Mouse (Mus musculus): ENCODE measurements around the gene Fbxl4. TPM values are rescaled to one million over a fixed set of nuclear protein-coding genes. Genes with fewer than 3 reads are reported as not detected.

Gene Fbxl4
- polyA plus RNA-seq, 1 experiment from 2014 or later, result 18.7 TPM

DNA sequence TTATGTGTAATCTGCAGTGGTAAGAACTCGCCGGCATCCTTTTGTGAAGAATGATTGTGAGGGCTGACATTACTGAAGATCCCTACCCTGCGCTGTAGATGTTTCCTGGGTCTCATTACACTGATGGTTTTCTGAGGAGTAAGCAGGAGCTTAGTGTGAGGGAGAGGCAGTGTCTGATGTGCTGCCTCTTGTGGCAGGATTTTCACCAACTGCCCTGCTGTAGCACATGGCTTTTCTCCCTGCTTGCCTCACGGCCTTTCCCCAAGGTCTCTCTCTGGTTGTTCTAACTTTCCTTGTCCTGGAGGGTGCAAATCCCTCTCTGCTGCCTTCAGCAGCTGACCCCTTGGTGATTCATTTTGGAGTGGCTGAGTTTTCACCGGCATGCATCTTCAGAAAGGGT is 10.0 kb downstream of the Fbxl4 start:
- H3K4me1 ChIP-seq (replicated peaks; ENCODE audit: insufficient read depth, low read length), result no peaks in the 10 kb centered on the region
- ATAC-seq (replicated peaks; ENCODE audit: low FRiP score, low read depth) (0 out of 2 replicates have a peak, but pooled peaks have one; percentile 36), DNase-seq (ENCODE audit: low spot score) (peak; percentile 48)
- H3K4me2 ChIP-seq (ENCODE audit: low read length), result no peak overlapping the region
- H3K36me3 ChIP-seq (ENCODE audit: insufficient read depth, low read length), result no peaks in the 10 kb centered on the region
- H3K9me3 ChIP-seq (replicated peaks; ENCODE audit: low read length), result no peaks in the 10 kb centered on the region
- H3K27me3 ChIP-seq (ENCODE audit: insufficient read depth, low read length), result no peaks in the 10 kb centered on the region
- WGBS, result 56% methylated on average over 5 of the region's 5 CpGs
- no peak overlapping the region for H3K4me3 ChIP-seq (replicated peaks; ENCODE audit: low read depth, low read length)
- H3K27ac ChIP-seq, result no peak overlapping the region
- H3K9ac ChIP-seq (ENCODE audit: low read depth, low read length), result no peak overlapping the region
- TF ChIP-seq CTCF (IDR thresholded peaks at IDR 0.05; ENCODE audit: low read depth), result peak; percentile 57; the same call in 1 of the 2 replicates

DNA sequence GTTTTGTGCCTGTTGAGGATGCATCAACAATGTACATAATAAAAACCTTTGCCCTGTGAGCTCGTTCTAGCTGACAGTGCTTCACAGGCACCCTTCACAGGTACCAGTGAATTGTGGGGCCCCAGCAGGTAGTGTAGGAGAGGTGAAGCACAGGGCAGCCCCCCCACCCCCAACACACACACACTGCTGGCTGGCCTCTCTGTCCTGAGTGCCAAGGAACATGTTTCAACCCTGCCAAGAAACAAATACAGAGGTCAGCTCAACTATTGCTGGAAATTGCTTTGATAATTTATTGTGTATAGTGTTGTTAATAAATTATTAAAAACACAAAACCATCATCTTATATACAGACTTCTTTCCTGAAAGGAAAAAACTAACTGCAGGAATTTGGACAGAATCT is 21.2 kb downstream of the Fbxl4 start:
- Histone ChIP-seq H3K9me3 (replicated peaks; ENCODE audit: low read length) (no peaks in the 10 kb centered on the region), H3K36me3 (ENCODE audit: insufficient read depth, low read length) (no peaks in the 10 kb centered on the region), H3K9ac (ENCODE audit: low read depth, low read length) (no peak overlapping the region), H3K4me2 (ENCODE audit: low read length) (no peak overlapping the region), H3K27me3 (ENCODE audit: insufficient read depth, low read length) (no peaks in the 10 kb centered on the region), H3K27ac (no peak overlapping the region), H3K4me3 (replicated peaks; ENCODE audit: low read depth, low read length) (no peak overlapping the region), H3K4me1 (replicated peaks; ENCODE audit: insufficient read depth, low read length) (no peaks in the 10 kb centered on the region)
- DNase-seq (ENCODE audit: low spot score) (no peak), ATAC-seq (replicated peaks; ENCODE audit: low FRiP score, low read depth) (no peak)
- WGBS, result 40% methylated on average over 1 of the region's 1 CpGs
- TF ChIP-seq CTCF (IDR thresholded peaks at IDR 0.05; ENCODE audit: low read depth), result no peak

DNA sequence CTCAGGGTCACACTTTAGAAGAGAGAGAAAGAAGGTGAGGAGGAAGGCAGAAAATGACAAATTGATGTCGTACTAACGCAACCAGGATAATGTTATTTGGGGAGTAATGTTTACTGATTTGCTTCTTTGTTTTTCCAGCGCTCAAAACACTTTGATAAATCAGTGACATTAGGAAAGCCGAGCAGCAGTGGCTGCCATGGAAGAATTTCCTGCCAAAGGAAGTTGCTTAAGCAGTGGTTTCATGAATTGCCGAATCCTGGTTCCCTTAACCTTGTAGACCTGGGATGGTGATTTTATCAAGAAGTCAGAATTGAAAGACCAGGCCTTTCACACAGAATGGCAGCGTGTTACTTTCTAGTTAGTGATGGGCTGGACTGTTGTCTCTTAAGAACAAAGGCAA is 23.3 kb downstream of the Fbxl4 start:
- Histone ChIP-seq H3K36me3 (ENCODE audit: insufficient read depth, low read length) (no peaks in the 10 kb centered on the region), H3K4me1 (replicated peaks; ENCODE audit: insufficient read depth, low read length) (no peaks in the 10 kb centered on the region), H3K9me3 (replicated peaks; ENCODE audit: low read length) (no peaks in the 10 kb centered on the region), H3K27ac (no peak overlapping the region), H3K9ac (ENCODE audit: low read depth, low read length) (no peak overlapping the region), H3K4me2 (ENCODE audit: low read length) (no peak overlapping the region), H3K27me3 (ENCODE audit: insufficient read depth, low read length) (no peaks in the 10 kb centered on the region), H3K4me3 (replicated peaks; ENCODE audit: low read depth, low read length) (no peak overlapping the region)
- ATAC-seq (replicated peaks; ENCODE audit: low FRiP score, low read depth), result no peak
- 36% methylated on average over 6 of the region's 6 CpGs for WGBS
- DNase-seq (ENCODE audit: low spot score), result peak; percentile 26
- no peak for TF ChIP-seq CTCF (IDR thresholded peaks at IDR 0.05; ENCODE audit: low read depth)

DNA sequence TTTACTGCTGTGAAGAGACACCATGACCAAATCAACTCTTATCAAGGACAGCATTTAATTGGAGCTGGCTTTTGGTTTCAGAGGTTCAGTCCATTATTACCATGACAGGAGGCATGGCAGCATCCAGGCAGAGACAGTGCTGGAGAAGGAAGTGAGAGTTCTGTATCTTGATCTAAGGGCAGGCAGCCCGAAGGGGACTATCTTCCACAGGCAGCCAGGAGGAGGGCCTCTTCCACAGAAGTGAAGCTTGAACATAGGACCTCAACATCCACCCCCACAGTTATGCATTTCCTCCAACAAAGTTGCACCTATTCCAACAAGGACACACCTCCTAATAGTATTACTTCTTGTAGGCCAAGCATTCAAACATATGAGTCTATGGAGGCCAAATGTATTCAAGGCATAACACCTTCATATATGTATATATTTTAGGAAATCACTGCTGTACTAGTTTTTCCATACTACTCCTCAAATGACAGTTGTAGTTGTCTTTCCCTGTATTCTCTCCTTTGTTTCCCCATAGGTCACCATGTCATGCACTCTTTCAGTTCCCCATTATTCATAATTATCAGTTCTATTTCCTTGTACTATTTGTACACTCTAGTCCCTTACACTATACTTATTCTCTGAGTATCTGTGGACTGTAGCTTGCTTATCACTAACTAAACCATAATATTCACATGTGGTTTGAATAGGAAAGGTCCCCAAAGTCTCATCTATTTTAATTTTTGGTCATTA is 26.4 kb downstream of the Fbxl4 start:
- ATAC-seq (replicated peaks; ENCODE audit: low FRiP score, low read depth) (no peak), DNase-seq (ENCODE audit: low spot score) (no peak)
- no peaks in the 10 kb centered on the region for H3K36me3 ChIP-seq (ENCODE audit: insufficient read depth, low read length)
- H3K9me3 ChIP-seq (replicated peaks; ENCODE audit: low read length), result no peaks in the 10 kb centered on the region
- H3K9ac ChIP-seq (ENCODE audit: low read depth, low read length), result no peak overlapping the region
- no peaks in the 10 kb centered on the region for H3K4me1 ChIP-seq (replicated peaks; ENCODE audit: insufficient read depth, low read length)
- H3K4me2 ChIP-seq (ENCODE audit: low read length), result no peak overlapping the region
- TF ChIP-seq CTCF (IDR thresholded peaks at IDR 0.05; ENCODE audit: low read depth), result no peak
- H3K27ac ChIP-seq, result no peak overlapping the region
- H3K27me3 ChIP-seq (ENCODE audit: insufficient read depth, low read length), result no peaks in the 10 kb centered on the region
- H3K4me3 ChIP-seq (replicated peaks; ENCODE audit: low read depth, low read length), result no peak overlapping the region
- 100% methylated on average over 1 of the region's 1 CpGs for WGBS

DNA sequence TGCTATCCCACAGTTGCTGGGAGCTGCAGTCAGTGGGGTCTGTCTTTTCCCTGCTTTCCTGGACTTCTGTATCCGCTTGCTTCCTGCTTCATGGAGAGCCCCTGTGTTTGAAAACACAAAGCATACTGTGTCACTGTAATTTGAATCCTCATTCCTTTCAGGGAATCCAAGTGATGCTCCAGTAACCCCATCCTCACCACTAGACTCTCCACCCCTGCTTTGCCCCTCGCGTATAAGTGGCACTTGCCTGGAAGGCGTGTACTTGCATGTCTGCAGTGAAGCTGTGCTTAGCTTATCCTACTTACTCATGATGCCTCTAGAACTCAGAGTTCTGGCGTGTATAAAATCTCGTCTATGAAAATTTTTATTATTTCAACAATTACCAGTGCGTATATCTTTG is 32.7 kb downstream of the Fbxl4 start:
- Histone ChIP-seq H3K4me3 (replicated peaks; ENCODE audit: low read depth, low read length) (no peak overlapping the region), H3K9me3 (replicated peaks; ENCODE audit: low read length) (no peaks in the 10 kb centered on the region), H3K4me2 (ENCODE audit: low read length) (no peak overlapping the region), H3K36me3 (ENCODE audit: insufficient read depth, low read length) (no peaks in the 10 kb centered on the region), H3K27me3 (ENCODE audit: insufficient read depth, low read length) (no peaks in the 10 kb centered on the region), H3K4me1 (replicated peaks; ENCODE audit: insufficient read depth, low read length) (no peaks in the 10 kb centered on the region), H3K9ac (ENCODE audit: low read depth, low read length) (no peak overlapping the region), H3K27ac (no peak overlapping the region)
- peak; percentile 70 for DNase-seq (ENCODE audit: low spot score)
- peak; percentile 66; the same call in 1 of the 2 replicates for ATAC-seq (replicated peaks; ENCODE audit: low FRiP score, low read depth)
- no peak for TF ChIP-seq CTCF (IDR thresholded peaks at IDR 0.05; ENCODE audit: low read depth)
- 49% methylated on average over 7 of the region's 7 CpGs for WGBS

DNA sequence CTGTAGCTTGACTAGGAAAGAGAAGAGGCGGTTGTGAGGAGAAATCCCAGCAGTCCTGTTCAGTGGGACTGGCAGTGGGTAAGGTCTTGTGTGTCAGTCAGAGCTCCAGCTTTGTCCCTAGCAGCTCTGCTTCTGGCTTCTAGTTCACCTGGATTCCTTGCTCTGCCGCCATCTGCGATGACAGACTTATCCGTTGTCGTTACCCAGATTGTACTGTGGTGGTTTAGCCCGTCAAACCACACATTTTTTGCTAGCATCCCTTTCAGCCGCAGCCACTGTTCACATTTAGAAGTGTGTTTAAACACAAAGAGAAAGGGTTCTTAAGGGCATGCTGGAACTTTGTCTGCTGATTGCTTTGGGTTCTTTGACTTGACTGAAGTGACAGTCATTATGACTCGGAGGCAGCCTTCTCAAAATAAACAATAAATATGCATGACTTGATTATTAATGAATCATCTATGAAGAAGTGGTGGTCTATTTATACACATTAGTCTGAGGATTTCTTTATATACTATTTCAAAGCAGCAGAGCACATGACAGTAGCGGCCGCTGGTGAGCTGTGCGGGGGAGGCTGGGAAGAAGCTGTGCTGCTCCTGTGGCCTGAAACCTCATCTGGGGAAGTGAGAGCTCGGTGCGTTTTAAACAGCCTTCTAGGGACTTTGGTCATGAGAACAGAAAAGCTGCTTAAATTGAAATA is 35.6 kb downstream of the Fbxl4 start:
- Histone ChIP-seq H3K4me1 (replicated peaks; ENCODE audit: insufficient read depth, low read length) (no peaks in the 10 kb centered on the region), H3K27ac (no peak overlapping the region), H3K9me3 (replicated peaks; ENCODE audit: low read length) (no peaks in the 10 kb centered on the region), H3K36me3 (ENCODE audit: insufficient read depth, low read length) (no peaks in the 10 kb centered on the region), H3K4me3 (replicated peaks; ENCODE audit: low read depth, low read length) (no peak overlapping the region), H3K9ac (ENCODE audit: low read depth, low read length) (no peak overlapping the region), H3K4me2 (ENCODE audit: low read length) (no peak overlapping the region), H3K27me3 (ENCODE audit: insufficient read depth, low read length) (no peaks in the 10 kb centered on the region)
- TF ChIP-seq CTCF (IDR thresholded peaks at IDR 0.05; ENCODE audit: low read depth), result no peak
- ATAC-seq (replicated peaks; ENCODE audit: low FRiP score, low read depth) (no peak), DNase-seq (ENCODE audit: low spot score) (peak; percentile 66)
- 60% methylated on average over 13 of the region's 13 CpGs for WGBS

Data from kidney, postnatal 0 days (tissue).